Mouse (Mus musculus): Measurements from ENCODE around the gene Aff4. TPM values are rescaled to one million over a fixed set of nuclear protein-coding genes. Genes with fewer than 3 reads are reported as not detected.

Gene Aff4
- polyA plus RNA-seq, 1 experiment from 2014 or later: 20.5 TPM

DNA sequence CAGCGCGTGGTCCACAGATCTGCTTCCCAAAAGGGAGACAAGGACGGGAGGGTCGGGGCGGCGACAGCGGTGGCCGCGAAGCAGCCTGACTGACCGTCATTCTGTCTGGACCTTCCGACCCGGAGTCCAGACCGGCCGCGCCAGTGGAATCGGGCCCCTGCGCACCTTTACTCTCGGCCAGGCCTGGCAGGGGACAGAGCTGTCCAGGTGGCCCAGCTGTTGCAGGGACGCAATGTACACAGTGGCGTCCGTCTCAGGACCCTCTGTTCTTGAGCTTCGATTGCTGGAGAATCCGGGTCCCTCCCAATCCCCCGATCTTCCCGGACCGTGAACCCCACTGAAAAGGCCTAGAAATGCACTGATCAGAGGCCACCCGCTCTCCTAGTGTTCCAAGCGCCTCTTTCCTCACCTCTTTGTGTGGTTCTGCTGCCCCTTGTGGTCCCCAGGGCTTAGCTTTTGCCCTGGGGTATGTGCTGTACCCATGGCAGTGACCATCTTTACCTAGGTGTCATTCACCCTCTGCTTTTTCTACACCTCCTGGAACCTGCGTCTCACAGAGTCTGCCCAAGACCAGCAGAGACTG lies 106.8 kb downstream of the Aff4 start:
- Histone ChIP-seq H3K27ac (ENCODE audit: low read length) (no peak overlapping the region), H3K9me3 (replicated peaks; ENCODE audit: control insufficient read depth, low read length) (no peaks in the 10 kb centered on the region), H3K4me3 (replicated peaks; ENCODE audit: low read length) (peak overlapping the region; percentile 57), H3K9ac (ENCODE audit: low read length) (peak overlapping the region; percentile 69), H3K36me3 (ENCODE audit: control insufficient read depth, insufficient read depth, low read length) (no peaks in the 10 kb centered on the region), H3K4me1 (ENCODE audit: control insufficient read depth, insufficient read depth, low read length) (0 out of 2 replicates have a peak, but pooled peaks cover 3% of the 10 kb centered on the region), H3K27me3 (ENCODE audit: control insufficient read depth, insufficient read depth, low read length) (peaks cover 12% of the 10 kb centered on the region), H3K4me2 (ENCODE audit: low read depth, low read length) (peak overlapping the region; percentile 81)
- no peak; the same call in 1 of the 2 replicates for ATAC-seq (ENCODE audit: insufficient read depth, low FRiP score)
- 9% methylated on average over 28 of the region's 29 CpGs for WGBS

DNA sequence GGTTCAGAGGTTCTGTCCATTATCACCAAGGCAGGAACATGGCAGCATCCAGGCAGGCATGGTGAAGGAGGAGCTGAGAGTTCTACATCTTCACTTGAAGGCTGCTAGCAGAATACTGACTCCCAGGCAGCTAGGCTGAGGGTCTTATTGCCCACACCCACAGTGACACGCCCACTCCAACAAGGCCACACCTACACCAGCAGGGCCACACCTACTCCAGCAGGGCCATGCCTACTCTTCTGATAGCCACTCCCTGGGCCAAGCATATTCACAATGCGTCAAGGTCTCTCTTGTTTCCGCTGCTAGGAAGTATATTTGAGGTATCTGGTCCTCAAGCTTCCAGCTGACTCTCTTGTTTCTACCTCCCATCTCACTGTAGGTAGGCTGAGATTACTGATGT lies 108.4 kb downstream of the Aff4 start:
- 65% methylated on average over 3 of the region's 3 CpGs for WGBS
- peaks cover 27% of the 10 kb centered on the region for H3K27me3 ChIP-seq (ENCODE audit: control insufficient read depth, insufficient read depth, low read length)
- H3K9ac ChIP-seq (ENCODE audit: low read length): no peak overlapping the region
- no peaks in the 10 kb centered on the region for H3K36me3 ChIP-seq (ENCODE audit: control insufficient read depth, insufficient read depth, low read length)
- peaks cover 10% of the 10 kb centered on the region; the same call in 1 of the 2 replicates for H3K4me1 ChIP-seq (ENCODE audit: control insufficient read depth, insufficient read depth, low read length)
- no peaks in the 10 kb centered on the region for H3K9me3 ChIP-seq (replicated peaks; ENCODE audit: control insufficient read depth, low read length)
- H3K4me3 ChIP-seq (replicated peaks; ENCODE audit: low read length): no peak overlapping the region
- H3K27ac ChIP-seq (ENCODE audit: low read length): no peak overlapping the region
- no peak overlapping the region for H3K4me2 ChIP-seq (ENCODE audit: low read depth, low read length)
- no peak for ATAC-seq (ENCODE audit: insufficient read depth, low FRiP score)

DNA sequence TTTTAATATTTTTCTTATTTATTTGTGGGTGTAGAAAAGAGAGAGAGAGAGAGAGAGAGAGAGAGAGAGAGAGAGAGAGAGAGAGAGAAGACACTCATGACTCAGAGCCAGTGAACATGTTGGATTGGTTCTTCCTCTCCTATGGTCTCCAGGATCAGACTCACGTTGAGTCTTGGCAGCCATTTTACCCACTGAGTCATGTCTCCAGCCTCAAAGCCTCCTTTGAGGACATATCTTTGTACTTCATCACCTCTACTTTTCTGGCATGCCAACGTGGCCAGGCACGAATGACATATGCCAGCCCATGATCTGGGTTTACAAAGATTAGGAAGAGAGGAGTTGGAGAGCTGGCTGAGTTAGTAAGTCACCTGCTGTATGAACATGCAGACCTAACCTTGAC lies 109.6 kb downstream of the Aff4 start:
- Histone ChIP-seq H3K4me1 (ENCODE audit: control insufficient read depth, insufficient read depth, low read length) (peaks cover 12% of the 10 kb centered on the region; the same call in 1 of the 2 replicates), H3K9ac (ENCODE audit: low read length) (no peak overlapping the region), H3K36me3 (ENCODE audit: control insufficient read depth, insufficient read depth, low read length) (no peaks in the 10 kb centered on the region), H3K4me2 (ENCODE audit: low read depth, low read length) (no peak overlapping the region), H3K4me3 (replicated peaks; ENCODE audit: low read length) (no peak overlapping the region), H3K9me3 (replicated peaks; ENCODE audit: control insufficient read depth, low read length) (no peaks in the 10 kb centered on the region), H3K27ac (ENCODE audit: low read length) (no peak overlapping the region), H3K27me3 (ENCODE audit: control insufficient read depth, insufficient read depth, low read length) (peaks cover 39% of the 10 kb centered on the region)
- 75% methylated on average over 3 of the region's 3 CpGs for WGBS
- no peak for ATAC-seq (ENCODE audit: insufficient read depth, low FRiP score)

DNA sequence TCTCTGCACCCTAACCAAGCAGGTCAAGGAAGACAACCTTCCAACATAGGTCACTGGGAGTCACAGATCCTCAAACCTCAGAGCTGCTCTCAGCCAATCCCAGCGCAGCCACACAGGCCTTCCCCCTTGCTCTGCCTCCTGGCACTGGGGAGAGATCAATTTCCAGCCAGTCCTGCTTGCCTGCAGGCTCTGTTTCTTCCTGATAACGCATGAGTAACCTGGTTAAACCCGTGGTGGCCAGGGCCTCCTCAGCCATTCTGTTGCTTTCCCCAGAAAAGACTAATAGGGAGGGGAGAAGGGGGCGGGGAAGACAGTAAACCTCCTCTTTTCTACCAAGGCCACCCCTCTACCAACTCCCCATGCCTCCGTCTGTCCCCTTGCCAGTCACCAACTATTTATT lies 111.1 kb downstream of the Aff4 start:
- Histone ChIP-seq H3K4me3 (replicated peaks; ENCODE audit: low read length) (no peak overlapping the region), H3K27me3 (ENCODE audit: control insufficient read depth, insufficient read depth, low read length) (peaks cover 51% of the 10 kb centered on the region), H3K4me2 (ENCODE audit: low read depth, low read length) (no peak overlapping the region), H3K9ac (ENCODE audit: low read length) (no peak overlapping the region), H3K27ac (ENCODE audit: low read length) (no peak overlapping the region), H3K36me3 (ENCODE audit: control insufficient read depth, insufficient read depth, low read length) (no peaks in the 10 kb centered on the region), H3K4me1 (ENCODE audit: control insufficient read depth, insufficient read depth, low read length) (peaks cover 16% of the 10 kb centered on the region), H3K9me3 (replicated peaks; ENCODE audit: control insufficient read depth, low read length) (no peaks in the 10 kb centered on the region)
- no peak for ATAC-seq (ENCODE audit: insufficient read depth, low FRiP score)
- 31% methylated on average over 5 of the region's 5 CpGs for WGBS

DNA sequence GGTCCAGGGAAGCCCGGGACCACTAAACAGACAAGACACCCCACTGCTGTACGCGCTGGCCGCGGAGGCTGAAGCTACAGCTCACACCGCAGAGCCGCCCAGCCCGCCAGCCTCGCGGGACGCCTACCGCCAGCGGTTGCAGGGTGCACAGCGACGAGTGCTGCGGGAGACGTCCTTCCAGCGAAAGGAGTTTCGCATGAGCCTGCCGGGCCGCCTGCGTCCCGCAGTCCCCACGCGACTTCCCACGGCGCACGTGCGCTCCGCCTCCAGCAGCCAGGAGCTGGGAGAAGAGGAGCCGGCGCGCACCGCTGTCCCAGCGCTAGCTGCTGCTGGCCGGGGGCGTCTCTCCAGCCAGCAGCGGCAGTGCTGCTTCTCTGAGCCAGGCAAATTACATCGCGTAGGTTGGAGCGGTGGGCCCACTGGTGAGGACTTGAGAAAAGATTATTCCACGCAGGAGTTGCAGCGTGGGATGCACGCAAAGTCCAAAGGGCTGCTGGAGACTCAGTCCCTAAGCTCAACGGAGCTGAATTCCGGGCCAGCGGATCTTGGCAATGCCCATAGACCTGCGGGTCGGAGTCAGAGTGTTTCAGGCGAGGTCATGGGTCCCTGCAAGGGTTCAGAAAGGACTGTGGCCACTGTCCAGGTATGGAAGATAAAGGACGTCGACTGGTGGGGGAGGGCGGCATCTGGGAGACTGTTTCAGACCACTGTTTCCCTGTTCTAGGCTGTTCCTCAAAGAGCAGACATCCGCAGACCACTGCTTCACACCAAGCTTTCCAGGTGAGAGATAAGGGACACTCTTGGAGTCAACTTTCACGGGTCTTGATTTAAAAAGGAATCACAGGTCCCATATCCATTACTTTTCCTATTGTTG lies 113.2 kb downstream of the Aff4 start:
- H3K4me3 ChIP-seq (replicated peaks; ENCODE audit: low read length): peak overlapping the region; percentile 51
- H3K27ac ChIP-seq (ENCODE audit: low read length): no peak overlapping the region
- peaks cover 58% of the 10 kb centered on the region for H3K27me3 ChIP-seq (ENCODE audit: control insufficient read depth, insufficient read depth, low read length)
- 6% methylated on average over 55 of the region's 55 CpGs for WGBS
- peaks cover 15% of the 10 kb centered on the region for H3K4me1 ChIP-seq (ENCODE audit: control insufficient read depth, insufficient read depth, low read length)
- H3K4me2 ChIP-seq (ENCODE audit: low read depth, low read length): peak overlapping the region; percentile 80
- H3K9me3 ChIP-seq (replicated peaks; ENCODE audit: control insufficient read depth, low read length): no peaks in the 10 kb centered on the region
- H3K36me3 ChIP-seq (ENCODE audit: control insufficient read depth, insufficient read depth, low read length): no peaks in the 10 kb centered on the region
- H3K9ac ChIP-seq (ENCODE audit: low read length): peak overlapping the region; percentile 49
- no peak for ATAC-seq (ENCODE audit: insufficient read depth, low FRiP score)

DNA sequence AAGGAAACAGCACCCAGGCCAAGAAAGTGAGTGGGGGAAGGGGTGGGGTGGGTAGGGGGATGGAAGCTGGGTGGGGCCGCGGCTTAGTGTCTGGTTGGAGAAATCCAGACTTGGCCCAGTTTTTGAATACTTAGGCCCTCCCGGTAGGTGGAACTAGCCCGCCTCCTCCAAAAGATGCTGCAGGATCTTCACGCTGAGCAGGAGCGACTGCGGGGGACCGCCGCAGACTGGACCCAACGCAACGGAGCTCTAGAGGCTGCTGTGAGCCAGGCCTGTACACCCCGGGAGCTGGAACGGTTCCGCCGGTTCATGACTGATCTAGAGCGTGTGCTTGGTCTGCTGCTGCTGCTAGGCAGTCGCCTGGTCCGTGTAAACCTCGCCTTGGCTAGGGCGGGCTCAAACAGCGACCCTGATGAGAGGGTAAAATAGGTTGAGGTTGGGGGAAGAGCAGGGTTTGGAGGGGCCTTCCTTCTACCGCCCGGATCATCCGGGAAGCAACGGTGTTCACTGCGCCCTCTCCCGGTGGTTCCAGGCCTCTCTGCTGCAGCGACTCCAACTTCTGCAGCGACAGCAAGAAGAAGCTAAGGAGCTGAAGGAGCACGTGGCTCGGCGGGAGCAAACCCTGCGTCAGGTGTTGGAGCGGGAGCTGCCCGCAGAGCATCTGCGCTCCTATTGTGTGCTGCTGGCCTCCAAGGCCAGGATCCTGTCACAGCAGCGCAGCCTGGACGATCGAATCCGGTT lies 115.8 kb downstream of the Aff4 start:
- ATAC-seq (ENCODE audit: insufficient read depth, low FRiP score): peak; percentile 32
- Histone ChIP-seq H3K9me3 (replicated peaks; ENCODE audit: control insufficient read depth, low read length) (no peaks in the 10 kb centered on the region), H3K9ac (ENCODE audit: low read length) (peak overlapping the region; percentile 74), H3K4me1 (ENCODE audit: control insufficient read depth, insufficient read depth, low read length) (peaks cover 26% of the 10 kb centered on the region), H3K36me3 (ENCODE audit: control insufficient read depth, insufficient read depth, low read length) (no peaks in the 10 kb centered on the region), H3K4me2 (ENCODE audit: low read depth, low read length) (peak overlapping the region; percentile 60), H3K4me3 (replicated peaks; ENCODE audit: low read length) (peak overlapping the region; percentile 44), H3K27ac (ENCODE audit: low read length) (no peak overlapping the region), H3K27me3 (ENCODE audit: control insufficient read depth, insufficient read depth, low read length) (peaks cover 66% of the 10 kb centered on the region)
- WGBS: 7% methylated on average over 40 of the region's 40 CpGs

DNA sequence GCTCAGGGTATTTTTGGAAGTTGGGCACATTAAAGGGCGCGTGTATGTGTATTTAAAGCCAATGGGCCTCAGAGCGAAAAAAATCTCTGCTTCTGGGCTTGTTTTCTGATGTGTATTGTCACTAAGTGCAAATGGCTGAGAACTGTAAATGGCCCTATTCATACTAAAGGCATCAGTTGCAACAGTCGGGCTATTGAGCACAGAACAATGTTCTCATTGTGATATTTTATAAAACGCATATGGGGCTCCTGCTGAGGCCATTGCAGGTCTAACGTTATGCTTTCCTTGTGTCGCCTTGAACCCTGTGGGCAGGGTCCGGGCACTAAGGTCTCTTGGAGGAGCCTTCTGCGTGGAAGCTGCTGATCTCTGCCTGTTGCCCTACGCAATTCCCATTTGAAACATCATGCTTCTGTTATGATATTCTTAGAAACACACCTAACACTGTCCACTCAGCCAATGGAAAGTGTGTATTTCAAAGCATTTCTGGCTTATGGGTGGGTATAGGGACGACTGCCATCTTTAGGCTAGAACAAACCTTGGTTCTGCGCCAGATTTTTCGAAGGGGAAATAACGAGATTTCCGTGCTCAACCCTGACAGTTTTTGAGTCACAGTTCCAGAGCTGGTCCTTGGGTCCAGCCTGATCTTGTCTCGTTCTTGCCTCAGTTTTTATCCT lies 118.8 kb downstream of the Aff4 start:
- WGBS: 41% methylated on average over 16 of the region's 16 CpGs
- H3K27me3 ChIP-seq (ENCODE audit: control insufficient read depth, insufficient read depth, low read length): peaks cover 42% of the 10 kb centered on the region
- no peaks in the 10 kb centered on the region for H3K9me3 ChIP-seq (replicated peaks; ENCODE audit: control insufficient read depth, low read length)
- H3K4me3 ChIP-seq (replicated peaks; ENCODE audit: low read length): no peak overlapping the region
- peak overlapping the region; percentile 49 for H3K4me2 ChIP-seq (ENCODE audit: low read depth, low read length)
- H3K27ac ChIP-seq (ENCODE audit: low read length): no peak overlapping the region
- H3K36me3 ChIP-seq (ENCODE audit: control insufficient read depth, insufficient read depth, low read length): no peaks in the 10 kb centered on the region
- H3K4me1 ChIP-seq (ENCODE audit: control insufficient read depth, insufficient read depth, low read length): peaks cover 17% of the 10 kb centered on the region
- H3K9ac ChIP-seq (ENCODE audit: low read length): no peak overlapping the region
- no peak for ATAC-seq (ENCODE audit: insufficient read depth, low FRiP score)

DNA sequence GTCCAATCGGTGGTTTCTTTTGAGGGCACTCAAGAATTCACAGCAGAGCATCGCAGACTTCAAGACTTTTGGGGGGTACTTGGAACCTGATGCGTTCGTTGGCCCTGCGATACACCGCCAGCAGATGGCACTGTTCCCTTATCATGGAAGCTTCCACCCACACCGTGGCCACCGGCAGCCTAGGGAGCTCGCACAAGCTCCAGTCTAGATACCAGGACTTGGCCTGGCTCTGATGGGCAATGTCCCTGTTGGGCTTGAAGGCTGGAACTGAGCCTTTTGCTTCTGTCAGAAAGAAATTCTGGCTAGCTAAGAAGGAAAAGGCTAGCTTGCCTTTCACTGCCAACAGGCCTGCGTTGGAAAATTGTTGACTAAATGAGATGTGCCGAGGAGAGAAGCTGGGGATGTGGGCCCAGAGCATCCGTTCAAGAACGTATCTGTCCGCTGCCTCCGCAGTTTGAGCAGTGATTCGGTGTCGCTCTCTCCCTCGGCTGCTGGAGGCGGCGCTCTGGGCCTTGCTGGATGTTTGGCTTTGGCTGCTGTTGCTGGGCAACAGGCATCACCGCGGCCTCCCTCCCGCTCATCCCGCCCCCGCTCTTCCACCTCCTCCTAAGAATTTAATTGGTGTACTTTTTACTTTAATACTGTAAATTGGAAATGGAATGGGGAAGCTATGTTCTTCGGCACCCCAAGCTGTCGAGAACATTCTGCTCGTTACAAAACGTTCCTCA lies 119.5 kb downstream of the Aff4 start, which contains the start of gene Gm9837:
Gene Gm9837, minus strand, starts transcription at position 512 of the 728 bp plus-strand sequence.
- ATAC-seq (ENCODE audit: insufficient read depth, low FRiP score): peak; percentile 78; the same call in 1 of the 2 replicates
- Histone ChIP-seq H3K9ac (ENCODE audit: low read length) (peak within 1 kb of the TSS; percentile 4; the same call in 1 of the 2 replicates), H3K4me1 (ENCODE audit: control insufficient read depth, insufficient read depth, low read length) (peaks cover 17% of the 10 kb centered on the region), H3K9me3 (replicated peaks; ENCODE audit: control insufficient read depth, low read length) (no peaks in the 10 kb centered on the region), H3K27ac (ENCODE audit: low read length) (no peak within 1 kb of the TSS), H3K4me3 (replicated peaks; ENCODE audit: low read length) (peak within 1 kb of the TSS; percentile 27), H3K4me2 (ENCODE audit: low read depth, low read length) (peak within 1 kb of the TSS; percentile 49), H3K36me3 (ENCODE audit: control insufficient read depth, insufficient read depth, low read length) (no peaks in the 10 kb centered on the region), H3K27me3 (ENCODE audit: control insufficient read depth, insufficient read depth, low read length) (peaks cover 41% of the 10 kb centered on the region)
- WGBS: 5% methylated on average over 29 of the region's 29 CpGs

Data from stomach, embryonic 16.5 days (tissue).